13 mouse cellular contexts compared by ENCODE assay signal in the genomic region with DNA sequence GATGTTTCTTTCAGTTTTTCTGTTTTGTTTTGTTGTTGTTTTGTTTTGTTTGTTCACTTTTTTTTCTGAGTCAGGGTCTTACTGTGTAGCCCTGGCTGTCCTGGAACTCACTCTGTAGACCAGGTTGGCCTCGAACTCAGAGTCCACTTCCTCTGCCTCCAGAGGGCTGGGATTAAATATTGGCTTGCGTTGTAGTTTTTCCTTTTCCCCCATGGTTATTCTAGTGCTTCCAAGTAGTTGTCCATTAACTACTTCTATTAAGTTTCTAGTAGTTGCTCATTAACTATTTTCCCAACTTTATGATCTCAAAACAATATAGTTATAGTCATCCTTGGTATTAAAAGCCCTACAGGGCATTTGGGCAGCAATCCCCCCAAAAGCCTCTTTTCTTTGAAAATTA.
"Had no signal": no experiment of that assay in that cellular context is flagged by ENCODE, and none has a peak within 500 bp of the region (broad histone marks: within the 10 kb centered on the region; RNA-seq: fewer than 3 reads in every experiment).

No protein-coding gene starts in this region.

- H3K4me3 ChIP-seq: hindbrain, embryonic 15.5 days; layer of hippocampus, adult 2 months; limb, embryonic 10.5 days; limb, embryonic 13.5 days; liver, embryonic 13.5 days; midbrain, embryonic 13.5 days had no signal

- H3K4me2 ChIP-seq: hindbrain, embryonic 15.5 days; limb, embryonic 13.5 days; liver, embryonic 13.5 days; lung, embryonic 14.5 days; midbrain, embryonic 13.5 days had no signal

- H3K9ac ChIP-seq: hindbrain, embryonic 15.5 days; limb, embryonic 13.5 days; liver, embryonic 13.5 days; lung, embryonic 14.5 days; midbrain, embryonic 13.5 days had no signal

- H3K9me3 ChIP-seq: hindbrain, embryonic 15.5 days; limb, embryonic 10.5 days; limb, embryonic 13.5 days; liver, embryonic 13.5 days; midbrain, embryonic 13.5 days had no signal

- H3K27ac ChIP-seq: hindbrain, embryonic 15.5 days; layer of hippocampus, adult 2 months; limb, embryonic 10.5 days; limb, embryonic 13.5 days; liver, embryonic 13.5 days; macrophage; midbrain, embryonic 13.5 days had no signal

- H3K36me3 ChIP-seq: hindbrain, embryonic 15.5 days; limb, embryonic 10.5 days; limb, embryonic 13.5 days; liver, embryonic 13.5 days; midbrain, embryonic 13.5 days had no signal

- H3K4me1 ChIP-seq: midbrain, embryonic 13.5 days had no signal

- ATAC-seq: lung, postnatal 0 days; midbrain, embryonic 13.5 days had no signal

- H3K27me3 ChIP-seq: hindbrain, embryonic 15.5 days; limb, embryonic 13.5 days; liver, embryonic 13.5 days; midbrain, embryonic 13.5 days had no signal

- DNase-seq: layer of hippocampus, adult 9-11 months; liver; liver, embryonic 13.5 days; lung, embryonic 14.5 days; thymus, adult 18-20 months; thymus, postnatal 25 days had no signal
